Mouse (Mus musculus): ENCODE data around the gene Tas2r114. TPM values are rescaled to one million over a fixed set of nuclear protein-coding genes. Genes with fewer than 3 reads are reported as not detected.

Gene Tas2r114
- not detected in 2 replicates for polyA plus RNA-seq (2012; rRNA removed; ENCODE audit: low replicate concordance)

GRCm38 (mm10) chr6:131689963-131690362 lies at the start of gene Tas2r114:
TSS of gene Tas2r114 (minus strand) at chr6:131690063.

GRCm38 (mm10) chr6:131687395-131687794 lies 2.5 kb downstream of the Tas2r114 start, which contains the start of gene Tas2r105:
TSS of gene Tas2r105 (minus strand) at chr6:131687495.

GRCm38 (mm10) chr6:131685644-131686043 lies 4.2 kb downstream of the Tas2r114 start, which contains the start of gene Tas2r104:
TSS of gene Tas2r104 (minus strand) at chr6:131685744.

GRCm38 (mm10) chr6:131678786-131679185 lies 11.1 kb downstream of the Tas2r114 start, which contains the start of gene Tas2r106:
TSS of gene Tas2r106 (minus strand) at chr6:131678886.

GRCm38 (mm10) chr6:131660049-131660448 lies 29.8 kb downstream of the Tas2r114 start, which contains the start of gene Tas2r107:
TSS of gene Tas2r107 (minus strand) at chr6:131660149.

Other genes starting within 250 kb of the Tas2r114 start
- not detected in 2 replicates for gene 5430401F13Rik, start 203.7 kb downstream of the Tas2r114 start, polyA plus RNA-seq (2012; rRNA removed; ENCODE audit: low replicate concordance)
- not detected in 2 replicates for gene Gm6619, start 203.7 kb downstream of the Tas2r114 start, polyA plus RNA-seq (2012; rRNA removed; ENCODE audit: low replicate concordance)
- gene Tas2r130, start 59.2 kb downstream of the Tas2r114 start, polyA plus RNA-seq (2012; rRNA removed; ENCODE audit: low replicate concordance), result not detected in 2 replicates
- gene Tas2r107, start 29.9 kb downstream of the Tas2r114 start, polyA plus RNA-seq (2012; rRNA removed; ENCODE audit: low replicate concordance), result not detected in 2 replicates
- gene Tas2r106, start 11.2 kb downstream of the Tas2r114 start, polyA plus RNA-seq (2012; rRNA removed; ENCODE audit: low replicate concordance), result not detected in 2 replicates
- not detected in 2 replicates for gene Tas2r104, start 4.3 kb downstream of the Tas2r114 start, polyA plus RNA-seq (2012; rRNA removed; ENCODE audit: low replicate concordance)
- not detected in 2 replicates for gene Tas2r105, start 2.6 kb downstream of the Tas2r114 start, polyA plus RNA-seq (2012; rRNA removed; ENCODE audit: low replicate concordance)

Measured in mammary gland, adult 2 months (tissue).